Mouse (Mus musculus) hindbrain, embryonic 15.5 days (tissue): ENCODE data around the gene Hoxa5. TPM values are rescaled to one million over a fixed set of nuclear protein-coding genes. Genes with fewer than 3 reads are reported as not detected.

ENCODE experiments used
- ATAC-seq: fragments of 200-750 bp; cut with Nextera tagmentation; 2 replicates; pipeline ENCODE4 v1.8.0; 2017; ENCODE audit warnings: low read depth, moderate number of reproducible peaks, moderate TSS enrichment; ENCODE audit not compliant: low FRiP score
- H3K27ac ChIP-seq: fragments of 300-500 bp; sonication (generic); replicated peaks from 2 replicates; pipeline ENCODE4 v1.5.1; 2015; ENCODE audit warnings: mild to moderate bottlenecking, inconsistent platforms
- H3K27me3 ChIP-seq: fragments of 300-500 bp; sonication (generic); 2 replicates; pipeline ENCODE4 v1.6.1; 2015; ENCODE audit warnings: control low read depth, inconsistent platforms
- H3K36me3 ChIP-seq: fragments of 300-500 bp; sonication (generic); 2 replicates; pipeline ENCODE4 v1.6.1; 2015; ENCODE audit warnings: control low read depth, inconsistent platforms
- H3K4me1 ChIP-seq: fragments of 300-500 bp; sonication (generic); replicated peaks from 2 replicates; pipeline ENCODE4 v1.6.1; 2015; ENCODE audit warnings: control low read depth, inconsistent platforms
- H3K4me2 ChIP-seq: fragments of 300-500 bp; sonication (generic); 2 replicates; pipeline ENCODE4 v1.6.1; 2015; ENCODE audit warnings: moderate library complexity, mild to moderate bottlenecking, inconsistent platforms
- H3K4me3 ChIP-seq: fragments of 300-500 bp; sonication (generic); 2 replicates; pipeline ENCODE4 v1.5.1; 2015; ENCODE audit warnings: mild to moderate bottlenecking, inconsistent platforms
- H3K9ac ChIP-seq: fragments of 300-500 bp; sonication (generic); 2 replicates; pipeline ENCODE4 v1.6.1; 2015; ENCODE audit warnings: inconsistent platforms
- H3K9me3 ChIP-seq: fragments of 300-500 bp; sonication (generic); 2 replicates; pipeline ENCODE4 v1.6.1; 2016; ENCODE audit warnings: control low read depth, inconsistent platforms
- WGBS: fragments of 180-500 bp; shearing (Covaris S2); methylation state at CpG from one replicate; pipeline ENCODE4 v1.1.7; 2015; 5-methylcytosine and 5-hydroxymethylcytosine counted together
- polyA plus RNA-seq: library from polyadenylated mRNA; unstranded; fragments of >200 nt; fragmentation: Nextera tagmentation; extraction: Ambion mirVana; gene quantifications from 2 replicates; pipeline ENCODE4 v1.2.1, GENCODE M21; 2015

The Hoxa5 gene
- polyA plus RNA-seq, 1 experiment from 2014 or later = 115 TPM

GRCm38 (mm10) chr6:52237346-52238154 is 33.2 kb upstream of the Hoxa5 start:
- H3K9me3 ChIP-seq = no peaks in the 10 kb centered on the region
- no peak overlapping the region for H3K4me3 ChIP-seq
- 6% methylated on average over 10 of the region's 10 CpGs for WGBS
- no peak overlapping the region for H3K4me2 ChIP-seq
- no peaks in the 10 kb centered on the region for H3K36me3 ChIP-seq
- no peaks in the 10 kb centered on the region for H3K4me1 ChIP-seq
- H3K27ac ChIP-seq = no peak overlapping the region
- no peak for ATAC-seq
- H3K9ac ChIP-seq = no peak overlapping the region
- peaks cover 97% of the 10 kb centered on the region for H3K27me3 ChIP-seq

- no peak overlapping the region for H3K4me2 ChIP-seq
- H3K4me3 ChIP-seq = no peak overlapping the region
- no peak for ATAC-seq
- no peak overlapping the region for H3K9ac ChIP-seq
- H3K27ac ChIP-seq = no peak overlapping the region
- H3K27me3 ChIP-seq = peaks cover 97% of the 10 kb centered on the region
- no peaks in the 10 kb centered on the region for H3K36me3 ChIP-seq
- WGBS = 7% methylated on average over 3 of the region's 3 CpGs
- H3K9me3 ChIP-seq = no peaks in the 10 kb centered on the region
- H3K4me1 ChIP-seq = no peaks in the 10 kb centered on the region
Observed at GRCm38 (mm10) chr6:52236806-52237205, 32.4 kb upstream of the Hoxa5 start.

- Histone ChIP-seq H3K9ac (no peak overlapping the region), H3K4me1 (no peaks in the 10 kb centered on the region), H3K4me2 (no peak overlapping the region), H3K27me3 (peaks cover 92% of the 10 kb centered on the region), H3K4me3 (no peak overlapping the region), H3K9me3 (no peaks in the 10 kb centered on the region), H3K27ac (no peak overlapping the region), H3K36me3 (no peaks in the 10 kb centered on the region)
- ATAC-seq = no peak
- WGBS = 23% methylated on average over 6 of the region's 6 CpGs
Observed at GRCm38 (mm10) chr6:52235866-52236265, 31.5 kb upstream of the Hoxa5 start.

GRCm38 (mm10) chr6:52235267-52235666 is 30.9 kb upstream of the Hoxa5 start:
- H3K4me3 ChIP-seq = no peak overlapping the region
- no peak overlapping the region for H3K27ac ChIP-seq
- no peaks in the 10 kb centered on the region for H3K36me3 ChIP-seq
- 28% methylated on average over 9 of the region's 9 CpGs for WGBS
- H3K9ac ChIP-seq = no peak overlapping the region
- ATAC-seq = no peak
- no peaks in the 10 kb centered on the region for H3K4me1 ChIP-seq
- H3K9me3 ChIP-seq = no peaks in the 10 kb centered on the region
- no peak overlapping the region for H3K4me2 ChIP-seq
- peaks cover 90% of the 10 kb centered on the region for H3K27me3 ChIP-seq

- WGBS = 1% methylated on average over 63 of the region's 68 CpGs
- Histone ChIP-seq H3K9me3 (no peaks in the 10 kb centered on the region), H3K36me3 (no peaks in the 10 kb centered on the region), H3K27me3 (peaks cover 89% of the 10 kb centered on the region), H3K27ac (no peak overlapping the region), H3K4me2 (no peak overlapping the region), H3K4me3 (no peak overlapping the region), H3K9ac (no peak overlapping the region), H3K4me1 (no peaks in the 10 kb centered on the region)
- no peak for ATAC-seq
Observed at GRCm38 (mm10) chr6:52234428-52235140, 30.2 kb upstream of the Hoxa5 start.

- ATAC-seq = no peak
- H3K27ac ChIP-seq = no peak overlapping the region
- no peaks in the 10 kb centered on the region for H3K36me3 ChIP-seq
- no peak overlapping the region for H3K9ac ChIP-seq
- 1% methylated on average over 69 of the region's 70 CpGs for WGBS
- H3K4me3 ChIP-seq = no peak overlapping the region
- H3K9me3 ChIP-seq = no peaks in the 10 kb centered on the region
- no peaks in the 10 kb centered on the region for H3K4me1 ChIP-seq
- H3K4me2 ChIP-seq = no peak overlapping the region
- H3K27me3 ChIP-seq = peaks cover 92% of the 10 kb centered on the region
Observed at GRCm38 (mm10) chr6:52233546-52234427, 29.4 kb upstream of the Hoxa5 start.

- Histone ChIP-seq H3K4me1 (no peaks in the 10 kb centered on the region), H3K27ac (no peak overlapping the region), H3K9ac (no peak overlapping the region), H3K27me3 (peaks cover 91% of the 10 kb centered on the region), H3K9me3 (no peaks in the 10 kb centered on the region), H3K36me3 (no peaks in the 10 kb centered on the region), H3K4me3 (no peak overlapping the region), H3K4me2 (no peak overlapping the region)
- ATAC-seq = no peak
- WGBS = 1% methylated on average over 23 of the region's 23 CpGs
Observed at GRCm38 (mm10) chr6:52232984-52233545, 28.7 kb upstream of the Hoxa5 start.

GRCm38 (mm10) chr6:52232568-52232965 is 28.2 kb upstream of the Hoxa5 start:
- no peak for ATAC-seq
- H3K4me1 ChIP-seq = no peaks in the 10 kb centered on the region
- H3K4me3 ChIP-seq = no peak overlapping the region
- peaks cover 91% of the 10 kb centered on the region for H3K27me3 ChIP-seq
- under 1% methylated on average over 18 of the region's 18 CpGs for WGBS
- H3K9ac ChIP-seq = no peak overlapping the region
- H3K36me3 ChIP-seq = no peaks in the 10 kb centered on the region
- no peak overlapping the region for H3K4me2 ChIP-seq
- no peak overlapping the region for H3K27ac ChIP-seq
- no peaks in the 10 kb centered on the region for H3K9me3 ChIP-seq

- no peak overlapping the region for H3K27ac ChIP-seq
- no peaks in the 10 kb centered on the region for H3K36me3 ChIP-seq
- H3K9me3 ChIP-seq = no peaks in the 10 kb centered on the region
- no peak overlapping the region for H3K4me2 ChIP-seq
- no peak overlapping the region for H3K9ac ChIP-seq
- no peak overlapping the region for H3K4me3 ChIP-seq
- no peaks in the 10 kb centered on the region for H3K4me1 ChIP-seq
- ATAC-seq = no peak
- peaks cover 91% of the 10 kb centered on the region for H3K27me3 ChIP-seq
- under 1% methylated on average over 18 of the region's 18 CpGs for WGBS
Observed at GRCm38 (mm10) chr6:52231885-52232567, 27.6 kb upstream of the Hoxa5 start.

GRCm38 (mm10) chr6:52230516-52231165 is 26.3 kb upstream of the Hoxa5 start, which contains the start of gene Hoxa9:
Gene Hoxa9 (minus strand): TSS chr6:52231089.
- ATAC-seq = no peak
- H3K4me1 ChIP-seq = no peaks in the 10 kb centered on the region
- H3K4me3 ChIP-seq = no peak within 1 kb of the TSS
- H3K9ac ChIP-seq = no peak within 1 kb of the TSS
- peaks cover 91% of the 10 kb centered on the region for H3K27me3 ChIP-seq
- H3K4me2 ChIP-seq = no peak within 1 kb of the TSS
- no peaks in the 10 kb centered on the region for H3K36me3 ChIP-seq
- H3K27ac ChIP-seq = no peak within 1 kb of the TSS
- no peaks in the 10 kb centered on the region for H3K9me3 ChIP-seq
- under 1% methylated on average over 23 of the region's 36 CpGs for WGBS
